Mouse (Mus musculus) granulocyte monocyte progenitor cell, adult 5-6 weeks (primary cell): Measurements from ENCODE around the gene Hba-a2. TPM values are rescaled to one million over a fixed set of nuclear protein-coding genes. Genes with fewer than 3 reads are reported as not detected.
"Not testable (repeated sequence)": the region's sequence is repeated elsewhere in the genome, so short reads cannot be mapped to it uniquely, and the experiment has no call there.

Experiments used
- ATAC-seq: replicated peaks from 2 replicates; pipeline ENCODE4 v1.8.0; 2016; ENCODE audit warnings: mild to moderate bottlenecking, moderate TSS enrichment, inconsistent platforms; ENCODE audit not compliant: poor library complexity, severe bottlenecking
- total RNA-seq, 2 experiments: library from RNA; stranded (forward) in 1 of 2; stranded (reverse) in 1 of 2; fragments of 200-712, 200-1000 nt in 1 of 2; fragments of >200 nt in 1 of 2; fragmentation: Nextera tagmentation in 1 of 2; gene quantifications; 2 replicates each; pipeline ENCODE4 v1.2.3; 2014 to 2017

Hba-a2 gene
- total RNA-seq, 2 experiments from 2014 or later = 0.73 to 6.1 TPM

GRCm38 (mm10) chr11:32281416-32282144, 14.7 kb upstream of the Hba-a2 start:
- no peak for ATAC-seq

DNA sequence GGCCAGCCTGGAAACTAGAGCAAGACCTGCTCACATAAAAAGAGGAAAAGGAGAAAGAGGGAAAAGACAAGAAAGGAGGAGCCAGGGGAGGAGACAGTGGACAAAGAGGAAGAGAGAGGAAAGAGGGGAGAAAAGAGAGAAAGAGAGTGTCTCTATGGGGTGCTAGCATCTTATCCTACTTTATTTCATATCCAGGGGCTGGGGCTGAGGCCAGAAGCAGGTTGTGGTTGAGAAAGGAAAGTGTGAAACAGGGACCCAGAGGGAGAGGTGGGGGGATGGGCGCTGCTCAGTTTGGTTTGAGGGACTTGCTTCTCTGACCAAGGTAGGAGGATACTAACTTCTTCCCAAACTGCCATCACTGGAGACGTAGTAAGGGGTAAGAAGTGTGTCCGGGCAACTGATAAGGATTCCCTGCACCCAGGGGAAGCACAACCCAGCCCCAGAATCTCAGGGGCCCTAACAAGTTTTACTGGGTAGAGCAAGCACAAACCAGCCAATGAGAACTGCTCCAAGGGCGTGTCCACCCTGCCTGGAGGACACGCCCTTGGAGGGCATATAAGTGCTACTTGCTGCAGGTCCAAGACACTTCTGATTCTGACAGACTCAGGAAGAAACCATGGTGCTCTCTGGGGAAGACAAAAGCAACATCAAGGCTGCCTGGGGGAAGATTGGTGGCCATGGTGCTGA, 13.1 kb upstream of the Hba-a2 start, which contains the start of gene Hba-a1:
Gene Hba-a1 (plus strand): TSS at position 421 of the 687 bp plus-strand sequence.
- peak; percentile 17; the same call in 1 of the 2 replicates for ATAC-seq

DNA sequence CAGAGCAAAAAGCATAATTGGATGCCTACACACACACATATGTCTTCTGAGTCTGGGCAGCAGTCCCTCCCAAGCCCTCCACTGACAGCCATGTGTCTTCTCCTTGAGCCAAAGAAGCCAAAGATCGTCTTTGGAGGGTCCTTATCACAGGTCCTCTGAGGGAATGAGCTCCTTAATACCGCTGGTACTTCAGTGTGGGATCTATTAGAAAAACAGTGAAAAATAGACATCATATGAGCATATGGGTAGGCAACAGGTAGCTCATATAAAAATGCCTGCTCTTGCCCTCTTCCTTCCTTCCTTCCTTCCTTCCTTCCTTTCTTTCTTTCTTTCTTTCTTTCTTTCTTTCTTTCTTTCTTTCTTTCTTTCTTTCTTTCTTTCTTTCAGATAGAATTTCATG, 11.7 kb upstream of the Hba-a2 start:
- ATAC-seq = not testable (repeated sequence)

GRCm38 (mm10) chr11:32285031-32285775, 11.1 kb upstream of the Hba-a2 start:
- ATAC-seq = no peak

DNA sequence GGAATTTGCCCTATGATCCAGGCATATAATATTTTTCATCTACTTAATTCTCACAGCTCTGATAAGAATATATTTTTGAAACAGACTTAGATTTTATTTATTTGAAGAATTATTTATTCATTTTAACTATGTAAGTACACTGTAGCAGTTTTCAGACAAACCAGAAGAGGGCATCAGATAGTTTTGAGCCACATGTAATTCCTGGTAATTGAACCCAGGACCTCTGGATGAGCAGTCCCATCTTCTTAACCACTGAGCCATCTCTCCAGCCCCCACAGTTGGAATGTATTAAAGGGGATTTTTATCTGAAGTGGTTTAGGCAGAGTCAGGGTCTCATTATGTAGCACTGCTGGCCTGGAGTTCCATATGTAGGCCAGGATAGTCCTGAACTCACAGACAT, 10.4 kb upstream of the Hba-a2 start:
- ATAC-seq = not testable (repeated sequence)

DNA sequence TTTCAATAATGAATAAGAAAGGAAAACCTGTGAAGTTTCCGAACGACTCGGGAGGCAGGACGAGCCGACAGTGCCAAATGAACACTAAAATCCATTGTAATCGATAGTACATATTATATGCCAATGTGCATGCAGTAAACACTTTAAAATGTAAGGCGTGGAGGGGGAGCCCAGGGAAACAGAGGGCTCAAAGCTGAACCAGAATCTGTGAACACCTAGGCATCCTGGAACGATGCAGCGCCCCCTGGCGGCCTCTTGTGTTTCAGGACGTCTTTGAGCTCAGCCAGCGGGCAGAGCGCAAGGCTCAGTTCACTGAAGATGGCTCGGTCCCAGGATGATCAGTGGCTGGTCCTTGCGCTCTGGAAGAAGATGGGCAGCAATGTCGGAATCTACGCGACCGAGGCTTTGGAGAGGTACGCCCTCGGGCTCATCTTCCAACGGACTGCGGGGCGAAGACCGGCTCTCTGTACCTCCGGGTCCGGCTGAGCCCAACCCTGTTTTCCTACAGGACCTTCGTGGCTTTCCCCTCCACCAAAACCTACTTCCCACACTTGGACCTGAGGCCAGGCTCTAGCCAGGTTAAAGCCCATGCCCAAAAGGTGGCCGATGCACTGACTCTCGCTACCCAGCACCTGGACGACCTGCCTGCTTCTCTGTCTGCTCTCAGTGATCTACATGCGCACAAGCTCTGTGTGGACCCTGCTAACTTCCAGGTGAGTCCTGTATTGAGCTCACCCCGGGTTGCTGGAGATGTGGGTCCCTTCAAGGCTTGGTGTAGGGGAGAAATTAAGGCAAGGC, 9.4 kb upstream of the Hba-a2 start, which contains the start of gene Hbq1b:
Gene Hbq1b (plus strand): TSS at position 271 of the 798 bp plus-strand sequence.
- ATAC-seq = peak; percentile 77

DNA sequence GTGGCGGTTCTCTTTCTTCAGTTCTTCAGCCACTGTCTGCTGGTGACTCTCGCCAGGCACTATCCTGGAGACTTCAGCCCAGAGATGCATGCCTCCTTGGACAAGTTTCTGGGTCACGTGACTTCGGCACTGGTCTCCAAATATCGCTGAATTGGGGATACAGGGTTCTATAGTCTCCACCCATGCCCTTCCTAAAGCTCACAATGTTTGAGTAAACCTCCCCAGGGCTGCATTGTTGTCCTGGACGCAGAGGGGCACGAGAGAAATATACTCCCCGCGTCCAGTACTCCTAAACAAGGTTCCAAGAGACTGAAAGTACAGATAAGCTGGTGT, 8.8 kb upstream of the Hba-a2 start:
- no peak for ATAC-seq

DNA sequence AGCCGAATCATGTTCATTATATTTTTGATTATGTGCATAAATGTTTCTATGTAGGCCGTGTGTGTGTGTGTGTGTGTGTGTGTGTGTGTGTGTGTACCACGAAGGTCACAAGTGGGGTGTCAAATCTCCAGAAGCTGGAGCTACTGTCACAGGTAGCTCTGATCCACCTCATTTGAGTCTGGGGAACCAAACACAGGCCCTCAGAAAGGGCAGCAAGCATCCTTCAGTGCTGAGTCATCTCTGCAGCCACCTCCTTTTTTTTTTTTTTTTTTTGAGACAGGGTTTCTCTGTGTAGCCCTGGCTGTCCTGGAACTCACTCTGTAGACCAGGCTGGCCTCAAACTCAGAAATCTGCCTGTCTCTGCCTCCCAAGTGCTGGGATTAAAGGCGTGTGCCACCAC, 3.5 kb upstream of the Hba-a2 start:
- ATAC-seq = not testable (repeated sequence)

DNA sequence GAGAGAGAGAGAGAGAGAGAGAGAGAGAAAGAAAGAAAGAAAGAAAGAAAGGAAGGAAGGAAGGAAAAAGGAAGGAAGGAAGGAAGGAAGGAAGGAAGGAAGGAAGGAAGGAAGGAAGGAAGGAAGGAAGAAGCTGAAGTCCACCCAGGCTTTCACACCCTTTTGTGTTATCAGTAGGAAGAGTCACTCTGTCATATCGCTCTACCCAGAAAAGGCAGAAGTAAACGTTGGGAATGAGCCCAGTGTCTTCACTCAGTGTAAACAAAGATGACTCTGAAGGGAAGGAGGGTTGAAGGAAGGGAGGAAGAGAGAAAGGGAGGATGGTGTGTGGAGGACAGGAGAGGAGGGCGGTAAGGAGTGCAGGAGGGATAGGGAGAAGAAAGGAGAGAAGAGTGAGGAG, 2.8 kb upstream of the Hba-a2 start:
- ATAC-seq = not testable (repeated sequence)

DNA sequence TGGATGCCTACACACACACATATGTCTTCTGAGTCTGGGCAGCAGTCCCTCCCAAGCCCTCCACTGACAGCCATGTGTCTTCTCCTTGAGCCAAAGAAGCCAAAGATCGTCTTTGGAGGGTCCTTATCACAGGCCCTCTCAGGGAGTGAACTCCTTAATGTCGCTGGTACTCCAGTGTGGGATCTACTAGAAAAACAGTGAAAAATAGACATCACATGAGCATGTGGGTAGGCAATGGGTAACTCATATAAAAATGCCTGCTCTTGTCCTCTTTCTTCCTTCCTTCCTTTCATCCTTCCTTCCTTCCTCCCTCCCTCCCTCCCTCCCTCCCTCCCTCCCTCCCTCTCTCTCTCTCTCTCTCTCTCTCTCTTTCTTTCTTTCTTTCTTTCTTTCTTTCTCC, 1.1 kb downstream of the Hba-a2 start:
- ATAC-seq = not testable (repeated sequence)

- ATAC-seq = no peak
These were observed 1.7 kb downstream of the Hba-a2 start for GRCm38 (mm10) chr11:32297866-32298531.

DNA sequence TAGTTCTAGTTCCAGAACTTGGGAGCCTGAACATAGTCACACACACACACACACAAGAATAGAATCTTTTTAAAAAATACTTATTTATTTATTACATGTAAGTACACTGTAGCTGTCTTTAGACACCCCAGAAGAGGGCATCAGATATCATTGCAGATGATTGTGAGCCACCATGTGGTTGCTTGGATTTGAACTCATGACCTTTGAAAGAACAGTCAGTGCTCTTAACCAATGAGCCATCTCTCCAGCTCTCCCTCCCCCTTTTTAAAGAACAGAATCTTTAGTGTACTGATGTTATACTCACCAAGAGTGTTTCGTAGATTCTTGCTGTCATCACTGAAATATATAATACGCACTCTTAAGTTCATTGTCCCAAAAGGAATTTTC, 2.2 kb downstream of the Hba-a2 start:
- no peak for ATAC-seq

- peak; percentile 73 for ATAC-seq
These were observed 3.6 kb downstream of the Hba-a2 start, which contains the start of gene Hbq1a for GRCm38 (mm10) chr11:32299865-32300264. Hbq1a (plus strand) TSS chr11:32300069.

GRCm38 (mm10) chr11:32300279-32301267, 4.3 kb downstream of the Hba-a2 start:
- peak; percentile 55 for ATAC-seq

DNA sequence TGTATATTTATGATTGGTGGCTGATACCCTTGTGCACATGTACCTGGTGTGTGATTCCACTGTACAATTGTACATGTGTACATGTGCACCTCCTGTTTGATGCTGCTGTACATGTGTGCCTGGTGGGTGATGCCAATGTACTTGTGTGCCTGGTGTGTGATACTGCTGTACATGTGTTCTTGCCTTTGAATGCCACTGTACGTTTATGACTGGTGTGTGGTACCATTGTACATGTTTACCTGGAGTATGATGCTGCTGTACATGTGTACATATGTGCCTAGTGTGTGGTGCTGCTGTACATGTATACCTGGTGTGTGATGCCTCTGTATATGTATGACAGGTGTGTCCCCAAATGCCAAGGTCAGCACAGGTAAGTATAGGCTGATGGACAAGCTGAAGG, 5.2 kb downstream of the Hba-a2 start:
- no peak for ATAC-seq

DNA sequence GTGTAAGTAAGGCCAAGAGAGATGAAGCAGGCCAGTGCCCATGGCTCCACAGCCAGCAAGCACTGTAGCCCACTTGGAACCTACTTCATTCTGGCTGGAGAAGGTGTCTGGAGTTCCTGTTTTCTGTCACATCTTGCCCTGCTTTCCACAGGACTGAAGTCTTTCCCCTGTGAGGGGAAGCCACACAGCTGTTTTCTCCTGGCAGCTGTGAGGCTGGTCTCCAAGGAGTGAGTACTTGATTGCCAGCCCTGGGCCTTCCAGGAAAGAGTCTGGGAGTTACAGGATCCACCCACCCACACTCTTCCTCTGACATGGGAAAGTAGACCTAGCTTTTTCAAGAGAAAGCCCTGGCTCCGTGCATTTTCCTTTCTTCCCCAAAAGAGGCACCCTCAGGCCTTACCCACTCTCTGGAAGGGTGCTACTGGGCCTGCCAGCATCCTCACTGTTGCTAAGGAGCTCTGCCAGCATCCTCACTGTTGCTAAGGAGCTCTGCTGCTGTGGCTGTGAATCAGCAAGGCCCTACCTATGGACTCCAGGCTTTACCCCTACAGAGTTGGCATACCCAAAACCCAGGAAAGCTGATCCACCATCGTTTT, 6.6 kb downstream of the Hba-a2 start:
- ATAC-seq = no peak

DNA sequence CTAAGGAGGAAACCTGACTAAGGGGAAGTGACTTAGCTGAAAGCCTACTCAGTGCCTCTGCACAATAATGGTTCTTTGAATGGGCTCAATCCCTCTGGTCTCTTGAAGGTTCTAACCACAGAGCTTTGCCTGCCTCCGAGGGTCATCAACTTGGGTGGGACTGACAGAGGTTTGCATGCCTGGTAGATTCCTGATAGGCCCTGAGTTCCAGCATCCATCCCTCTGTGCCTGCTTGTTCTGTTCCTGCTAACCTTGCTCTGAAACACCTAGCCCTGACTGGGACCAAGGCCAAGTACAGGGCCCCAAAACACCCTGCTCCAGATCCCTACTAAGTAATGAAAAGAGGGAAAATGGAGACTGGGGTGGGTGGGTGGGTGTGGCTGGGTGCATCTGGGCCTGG, 7.2 kb downstream of the Hba-a2 start:
- ATAC-seq = no peak

DNA sequence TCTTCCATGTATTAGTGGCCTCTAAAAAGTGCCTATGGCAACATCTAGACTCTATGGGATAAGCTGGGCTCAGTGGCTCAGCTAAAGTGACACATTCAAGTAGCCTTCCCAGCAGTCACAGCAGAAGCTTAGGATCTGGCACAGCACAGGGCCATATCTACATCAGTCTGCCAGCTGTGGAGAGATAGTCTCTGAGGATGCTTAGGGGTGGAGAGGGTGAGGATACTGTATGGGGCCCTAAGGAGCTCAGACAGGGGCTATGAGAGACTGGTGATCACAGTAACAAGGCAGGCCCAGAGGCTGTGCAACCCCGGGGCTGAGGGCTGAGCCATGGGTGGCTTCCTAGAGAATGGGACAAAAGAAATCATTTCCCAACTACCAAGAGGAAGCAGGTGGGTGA, 10.7 kb downstream of the Hba-a2 start:
- ATAC-seq = no peak
